Mouse (Mus musculus) urinary bladder, postnatal 4 days (tissue): Measurements from ENCODE around the gene Mbnl2.
A peak's percentile ranks its signal among the peaks of the same experiment; 100 is the strongest.

Experiments
- DNase-seq, 2 experiments: peaks; one replicate each; pipeline ENCODE4 v3.0.0; 2021 to 2022; ENCODE audit warnings: low spot score in 2 of 2

Mbnl2 gene

DNA sequence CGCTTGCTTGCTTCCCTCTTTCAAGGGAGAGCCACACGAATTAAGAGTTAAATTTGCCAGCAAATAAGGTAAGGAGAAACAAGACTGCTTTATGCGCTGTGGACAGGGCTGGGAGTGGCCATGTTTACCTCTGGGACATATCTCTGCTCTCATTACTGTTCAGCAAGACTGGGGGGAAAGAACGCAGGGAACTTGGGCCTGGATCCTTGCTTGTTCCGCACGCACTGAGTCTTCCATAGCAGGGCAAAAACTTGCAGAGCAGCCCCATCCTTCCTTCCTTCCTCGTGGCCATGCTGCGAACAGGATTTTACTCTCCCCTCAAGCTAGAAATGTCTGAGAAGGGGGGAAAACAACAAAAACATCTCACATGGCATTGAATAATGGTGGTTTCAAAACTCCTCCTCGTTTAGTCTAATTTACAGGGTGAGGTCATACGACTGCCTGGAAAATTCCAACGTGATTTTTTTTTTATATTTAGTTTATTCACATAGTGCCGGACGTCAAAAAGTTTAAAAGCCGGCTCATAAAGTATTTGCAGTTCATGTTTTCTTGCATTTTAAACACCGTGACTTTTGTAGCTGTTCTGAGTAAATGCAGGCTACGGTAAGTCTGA lies 21.8 kb downstream of the Mbnl2 start:
- DNase-seq = no peak

DNA sequence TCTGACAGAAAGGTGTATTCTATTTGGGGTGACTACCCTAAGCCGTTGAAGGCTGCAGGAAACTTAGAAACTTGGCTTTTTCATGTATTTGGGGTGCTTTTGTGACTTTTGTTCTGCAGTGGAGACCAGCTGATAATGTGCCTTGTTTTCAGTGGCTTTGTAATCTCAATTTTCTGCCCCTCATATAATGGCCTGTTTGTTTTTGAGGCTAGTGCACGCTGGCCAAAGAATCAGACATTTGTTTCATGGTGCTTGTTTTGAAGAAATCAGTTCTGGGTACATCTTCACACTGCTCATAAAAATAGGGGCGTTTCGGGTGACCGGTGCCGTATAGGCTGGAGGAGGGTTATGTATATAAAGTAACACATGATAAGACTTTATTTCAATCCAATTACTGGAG lies 22.4 kb downstream of the Mbnl2 start:
- DNase-seq = no peak

DNA sequence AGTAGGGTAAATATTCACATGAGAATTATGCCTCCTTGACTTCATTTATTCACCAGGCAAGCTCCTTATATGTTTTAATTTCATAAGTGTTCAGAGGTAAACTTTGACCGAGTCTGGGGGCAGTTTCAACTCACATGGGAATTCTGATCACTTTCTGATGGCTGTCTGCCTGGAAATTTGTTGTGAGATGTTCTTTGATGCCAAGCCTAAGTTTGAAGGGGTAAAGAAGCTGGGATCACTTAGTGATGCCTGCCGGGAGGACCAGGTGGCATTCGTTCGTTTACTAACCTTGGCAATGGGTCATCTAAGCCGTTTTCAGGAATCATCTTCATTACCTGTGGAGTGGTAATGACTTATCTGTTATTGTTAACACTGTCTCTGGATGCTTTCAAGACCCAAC lies 23.0 kb downstream of the Mbnl2 start:
- no peak for DNase-seq

DNA sequence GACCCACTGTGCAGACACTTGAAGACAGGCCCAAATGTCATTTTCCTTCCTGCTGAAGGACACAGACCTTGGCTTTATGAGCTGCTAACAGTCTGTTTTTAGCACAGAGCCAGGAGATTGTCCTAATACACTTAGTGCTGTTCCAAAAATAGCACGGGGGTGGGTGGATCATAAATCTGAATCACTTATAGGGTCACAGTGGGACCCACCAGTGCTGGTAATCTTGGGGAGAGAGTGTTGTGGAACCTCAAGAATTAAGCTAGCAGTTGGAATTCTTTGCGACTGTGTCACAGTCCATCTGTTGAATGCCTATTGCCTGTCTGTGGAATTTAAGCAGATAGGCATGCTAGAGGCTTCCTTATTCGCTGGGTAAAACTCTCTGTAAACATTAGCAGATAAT lies 24.2 kb downstream of the Mbnl2 start:
- DNase-seq = no peak

DNA sequence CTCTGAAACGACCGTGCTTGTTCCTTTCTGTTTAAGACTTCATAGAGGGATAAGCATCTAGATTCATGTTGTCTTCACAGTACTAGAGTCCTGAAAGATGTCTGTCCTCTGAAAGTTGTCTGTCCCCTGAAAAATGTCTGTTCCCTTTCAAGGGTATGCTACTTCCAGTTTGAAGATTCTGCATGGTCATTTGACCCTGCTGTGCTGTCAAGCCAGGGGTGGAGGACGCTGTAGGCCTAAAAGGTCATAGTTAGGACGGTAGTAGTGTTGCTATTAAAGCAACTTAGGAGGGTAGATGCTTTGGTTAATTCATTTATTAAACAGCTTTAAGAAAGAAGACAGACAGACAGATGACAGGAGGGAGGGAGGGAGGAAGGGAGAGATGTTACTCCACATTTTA lies 24.7 kb downstream of the Mbnl2 start:
- no peak for DNase-seq

DNA sequence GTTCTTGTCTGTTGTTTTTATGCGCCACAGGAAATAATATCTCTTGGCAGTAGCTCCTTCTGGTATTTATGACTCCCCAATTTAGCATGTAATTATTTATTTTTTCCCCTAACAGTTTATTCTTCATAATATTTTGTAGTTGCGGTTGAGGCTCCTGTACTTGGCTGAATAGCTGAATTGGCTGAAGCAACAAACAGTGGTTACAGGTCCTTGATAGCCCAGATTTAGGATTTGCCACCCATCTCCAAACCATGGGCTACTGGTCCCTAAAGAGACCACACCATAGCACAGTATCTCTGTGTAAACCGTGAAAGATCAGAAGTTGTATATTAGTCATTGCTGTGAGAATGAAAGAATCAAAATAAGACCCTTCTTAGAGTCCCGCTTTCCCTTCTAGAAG lies 25.3 kb downstream of the Mbnl2 start:
- DNase-seq = no peak

DNA sequence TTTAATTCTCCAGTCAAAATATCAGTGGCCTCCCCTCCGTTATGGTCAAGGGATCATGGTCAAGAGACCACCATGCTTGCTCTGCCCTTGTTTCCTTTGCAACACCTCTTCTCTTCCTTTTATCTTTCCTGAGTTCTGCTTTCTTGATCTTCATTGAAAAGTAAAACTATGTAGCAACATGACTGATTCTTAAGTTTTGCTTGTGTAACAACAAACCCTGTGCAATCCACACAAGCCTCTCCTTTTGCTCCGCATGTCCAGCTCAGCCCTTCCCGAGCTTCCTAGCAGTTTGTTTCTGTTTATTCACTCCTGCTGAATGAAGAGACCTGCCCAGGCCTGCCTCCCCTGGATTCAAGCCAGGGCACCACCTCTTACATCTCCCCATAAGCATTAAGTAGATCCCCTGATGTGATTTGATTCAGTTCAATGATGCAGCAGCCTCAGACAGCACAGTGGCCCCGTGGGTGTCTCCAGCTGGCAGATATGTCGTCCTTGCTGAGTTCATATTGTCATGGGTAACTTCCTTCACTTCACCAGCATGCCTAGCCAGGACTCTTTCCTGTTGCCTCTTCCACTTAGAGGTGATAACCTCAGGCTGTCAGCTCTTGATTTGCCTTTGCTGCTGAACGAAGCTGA lies 27.6 kb downstream of the Mbnl2 start:
- DNase-seq = no peak

DNA sequence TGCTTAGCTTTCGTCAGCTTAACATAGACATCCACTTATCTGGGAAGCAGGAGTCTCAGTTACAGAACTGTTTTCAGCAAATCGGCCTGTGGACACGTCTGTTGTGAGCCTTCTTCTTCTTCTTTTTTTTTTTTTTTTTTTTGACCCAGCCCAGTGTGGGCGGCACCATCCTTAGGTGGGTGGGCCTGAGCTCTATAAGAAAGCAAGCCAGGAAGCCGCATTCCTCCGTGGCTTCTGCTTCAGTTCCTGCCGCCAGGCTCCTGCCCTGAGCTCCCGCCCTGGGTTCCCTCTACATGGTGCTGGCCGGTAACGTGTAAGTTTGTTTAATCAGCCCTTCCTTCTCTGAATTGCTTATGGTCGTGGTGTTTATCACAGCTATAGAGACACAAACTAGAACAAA lies 30.8 kb downstream of the Mbnl2 start:
- no peak for DNase-seq

DNA sequence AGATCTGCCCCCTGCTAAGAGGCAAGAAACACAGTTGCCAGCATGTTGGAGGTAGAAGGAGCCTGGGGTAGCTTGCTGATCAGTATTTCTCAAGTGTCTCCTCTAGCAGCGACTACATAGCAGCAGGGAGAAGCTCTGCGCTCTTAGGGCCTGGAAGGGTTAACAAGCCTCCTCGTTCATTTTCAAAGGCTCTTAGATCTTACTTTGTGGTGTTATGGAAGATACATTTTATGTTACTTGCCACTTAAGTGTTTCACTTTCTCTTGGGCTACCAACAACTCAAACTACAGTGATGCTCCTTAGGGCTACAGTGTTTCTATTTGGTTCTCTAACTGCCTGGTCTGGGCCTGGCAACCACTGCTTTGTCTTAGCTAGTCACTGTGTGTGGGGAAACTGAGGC lies 31.9 kb downstream of the Mbnl2 start:
- no peak for DNase-seq

DNA sequence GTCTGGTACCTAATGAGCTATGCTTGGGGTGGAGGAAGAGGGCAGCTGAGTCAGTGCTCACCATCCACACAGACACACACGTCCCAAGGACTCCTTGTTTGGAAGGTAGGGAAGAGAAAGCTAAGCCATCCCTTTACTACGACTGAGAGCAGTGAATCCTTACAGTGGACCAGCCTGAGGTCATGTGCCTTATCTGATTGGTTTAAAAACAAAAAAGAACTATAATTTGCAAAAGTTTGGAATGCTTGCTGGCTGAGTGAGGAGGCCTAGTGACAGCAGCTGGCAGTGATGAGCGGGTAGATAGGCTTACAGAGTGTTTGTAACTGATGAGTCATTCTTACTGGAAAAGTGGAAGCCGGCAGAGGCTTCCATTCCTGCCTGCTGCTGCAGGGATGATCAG lies 32.5 kb downstream of the Mbnl2 start:
- no peak for DNase-seq

DNA sequence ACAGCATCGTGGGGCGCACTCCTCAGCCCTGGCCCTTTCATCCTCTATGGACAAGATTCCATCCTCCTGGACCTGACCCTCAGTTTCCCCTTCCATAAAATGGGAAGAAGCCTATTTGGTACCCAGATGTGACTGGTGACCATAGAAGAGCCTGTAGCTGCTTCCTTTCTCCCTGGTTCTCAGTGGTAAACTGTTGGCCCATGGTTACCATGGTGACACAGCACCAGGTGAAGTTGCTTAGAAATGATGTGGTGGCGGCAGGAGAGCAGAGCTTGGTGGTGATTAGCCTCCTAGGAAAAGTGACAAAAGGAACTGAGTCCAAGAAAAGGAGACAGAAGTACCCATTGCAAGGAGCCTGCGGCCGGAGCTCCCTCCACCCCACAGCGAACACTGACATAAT lies 34.2 kb downstream of the Mbnl2 start:
- DNase-seq = no peak

DNA sequence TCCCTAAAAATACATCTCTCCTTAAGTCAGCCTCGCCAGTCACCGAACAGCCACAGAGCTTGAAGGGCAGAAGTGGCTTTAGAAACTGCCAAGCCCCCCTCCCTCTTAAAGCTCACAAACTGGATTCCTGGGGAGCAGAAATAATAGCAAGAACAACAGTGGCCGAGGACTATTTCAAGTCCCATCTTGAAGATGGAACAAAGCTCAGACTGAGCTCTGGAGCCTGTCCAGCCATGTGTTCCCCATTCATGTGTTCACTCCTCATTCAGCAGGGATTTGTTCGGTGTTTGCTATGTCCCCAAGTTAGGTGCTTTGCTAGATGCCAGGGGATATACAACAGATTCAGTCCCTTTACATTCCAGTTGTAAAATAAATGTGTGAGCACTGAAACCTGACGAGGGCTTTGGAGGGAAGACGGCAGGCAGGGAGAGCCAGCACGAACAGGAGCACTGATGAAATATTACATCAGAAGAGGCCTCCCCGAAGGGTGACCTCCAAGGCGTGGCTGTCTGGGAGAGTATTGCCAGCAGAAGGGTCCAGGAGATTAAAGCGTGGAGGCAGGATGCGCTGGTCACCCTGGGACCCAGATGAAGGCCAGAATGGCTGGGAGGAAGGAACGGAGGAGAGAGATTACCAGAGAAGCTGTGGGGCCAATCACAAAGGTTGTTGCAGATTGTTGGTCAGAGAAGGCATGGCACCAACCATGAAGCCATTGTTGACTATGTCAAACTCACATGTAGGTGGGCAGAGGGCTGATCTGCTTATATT lies 36.0 kb downstream of the Mbnl2 start:
- no peak for DNase-seq

DNA sequence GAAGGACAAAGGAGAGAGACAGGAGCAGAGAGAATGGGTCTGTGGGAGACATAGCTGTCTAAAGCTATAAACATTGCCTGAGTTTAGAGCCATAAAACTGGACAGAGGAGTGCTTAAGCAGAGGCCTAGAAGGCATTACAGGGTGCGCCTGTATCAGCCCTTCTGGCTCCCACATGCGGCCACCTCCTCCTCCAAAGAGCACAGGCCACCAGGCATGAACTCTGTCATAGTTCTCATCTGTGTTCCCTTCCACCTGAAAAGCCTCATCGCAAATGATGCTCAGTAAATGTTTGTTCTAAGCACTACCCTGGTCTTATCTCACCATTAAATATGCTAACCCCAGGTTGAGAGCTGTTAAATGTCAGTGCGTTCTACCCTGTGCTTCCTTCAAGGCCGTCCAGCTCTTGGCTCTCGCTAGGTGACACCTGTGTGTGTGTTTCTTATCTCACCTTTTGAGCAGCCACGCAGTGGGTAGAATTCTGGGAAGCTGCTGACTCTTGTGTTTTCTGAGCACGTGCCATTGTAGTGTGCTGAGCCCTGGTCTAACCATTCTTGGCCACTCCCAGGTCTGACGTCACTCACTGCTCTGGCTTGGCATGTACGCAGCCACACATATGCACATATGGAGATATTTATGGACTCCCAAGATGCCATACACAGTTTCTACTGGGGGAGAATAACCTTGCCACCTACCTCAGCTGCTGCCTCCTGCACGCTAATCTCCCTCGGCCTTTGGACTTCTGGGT lies 37.4 kb downstream of the Mbnl2 start:
- no peak for DNase-seq

DNA sequence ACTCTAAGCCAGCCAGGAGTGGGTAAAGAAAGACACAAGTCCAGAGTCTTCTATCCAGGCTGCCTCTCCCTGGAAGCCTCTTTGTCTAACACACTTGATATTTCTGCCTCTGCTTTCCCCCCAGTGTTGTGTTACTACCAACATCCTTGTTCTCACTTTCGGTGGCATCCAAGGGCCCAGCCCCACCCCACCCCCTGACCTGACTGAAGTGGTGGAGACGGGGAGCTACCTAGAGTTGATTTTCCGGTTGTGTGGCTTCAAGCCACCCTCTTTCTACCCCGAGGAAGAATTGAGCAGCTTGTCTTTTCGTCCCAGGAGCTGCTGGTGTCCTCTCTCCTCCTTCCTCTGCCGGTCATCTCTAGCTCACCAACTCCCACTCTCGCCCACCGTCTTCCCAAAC lies 38.0 kb downstream of the Mbnl2 start:
- DNase-seq = no peak

DNA sequence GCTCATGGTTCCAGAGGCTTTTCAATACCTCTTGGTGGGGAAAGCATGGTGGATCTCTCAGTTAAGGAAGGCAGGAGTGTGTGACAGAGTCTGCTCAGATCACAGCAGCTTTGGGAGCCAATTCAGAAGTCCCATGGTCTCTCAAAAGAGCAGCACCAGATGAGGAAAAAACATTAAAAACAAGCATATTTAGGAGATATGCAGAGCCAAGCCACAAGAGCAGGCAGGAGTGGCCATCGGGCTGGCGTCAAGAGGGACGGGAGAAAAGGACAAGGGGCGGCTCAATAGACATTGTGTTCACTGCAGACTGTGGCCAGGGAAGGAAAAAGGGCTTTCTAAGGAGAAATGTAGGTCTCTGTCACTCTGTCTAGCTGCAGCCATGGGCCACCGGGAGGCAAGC lies 40.3 kb downstream of the Mbnl2 start:
- no peak for DNase-seq

DNA sequence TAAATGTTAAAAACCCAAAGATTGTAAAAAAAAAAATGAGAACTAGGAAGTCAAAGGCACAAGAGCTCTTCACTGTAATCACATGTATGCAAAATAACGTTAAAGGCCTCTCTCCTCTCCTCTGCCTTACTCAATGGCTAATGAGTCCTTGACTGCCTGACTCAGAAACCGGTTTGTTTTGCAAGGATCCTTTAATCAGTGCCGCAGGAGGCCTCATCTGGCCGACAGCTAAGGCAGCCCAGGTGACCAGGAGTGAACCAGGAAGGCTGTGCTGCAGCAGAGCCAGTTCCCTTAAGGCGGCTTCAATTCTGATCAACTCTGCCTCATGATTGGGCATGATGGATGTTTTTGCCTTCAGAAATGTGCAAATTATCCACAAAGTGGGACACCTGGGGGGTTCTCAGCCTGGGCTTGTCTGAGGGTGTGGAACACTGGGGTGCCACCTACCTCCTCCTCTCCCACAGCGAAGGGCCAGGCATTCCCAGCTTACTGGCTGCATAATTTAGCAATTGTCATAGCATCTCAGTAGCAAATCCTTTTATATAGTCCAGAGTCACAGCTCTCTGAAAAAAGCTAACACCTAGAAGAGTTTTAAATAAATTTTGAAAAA lies 43.0 kb downstream of the Mbnl2 start:
- peak in 1 of 2 experiments; percentile 58 for DNase-seq

DNA sequence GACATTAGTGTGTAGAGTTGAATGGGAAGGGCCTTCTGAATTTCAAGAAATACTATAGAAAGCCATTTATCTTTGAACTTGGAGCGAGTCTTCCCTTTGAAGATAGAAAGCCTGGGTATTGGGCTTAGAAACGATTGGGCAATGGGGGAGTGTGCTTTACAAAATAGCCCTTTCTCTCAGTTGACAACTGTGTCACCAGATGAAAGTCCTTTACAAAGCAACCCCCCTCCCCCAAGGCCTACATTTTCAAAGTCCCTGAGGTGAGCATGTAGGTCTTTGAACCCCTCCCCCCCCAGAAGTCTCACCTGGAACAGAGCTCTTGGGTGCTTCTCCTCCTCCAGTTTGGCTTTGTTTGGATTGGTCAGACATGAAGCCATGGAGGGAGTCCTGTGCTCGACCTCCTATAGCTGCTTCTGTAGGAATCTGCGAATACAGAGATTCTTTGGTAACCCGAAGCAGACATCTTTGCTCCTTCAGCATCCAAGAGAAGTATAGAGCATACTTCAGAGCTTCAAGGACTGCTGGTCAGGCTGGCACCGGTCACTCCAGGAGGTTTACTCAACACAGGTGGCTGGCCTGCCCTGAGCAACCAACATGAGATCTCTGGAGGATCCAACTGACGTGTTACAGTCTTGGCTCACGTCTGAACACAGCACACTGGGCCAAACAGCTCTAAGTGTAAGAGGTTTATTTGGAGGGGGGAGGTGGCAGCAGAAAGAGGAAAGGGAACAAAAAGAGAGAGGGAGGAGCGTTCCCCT lies 43.7 kb downstream of the Mbnl2 start:
- DNase-seq = peak in 1 of 2 experiments; percentile 7

DNA sequence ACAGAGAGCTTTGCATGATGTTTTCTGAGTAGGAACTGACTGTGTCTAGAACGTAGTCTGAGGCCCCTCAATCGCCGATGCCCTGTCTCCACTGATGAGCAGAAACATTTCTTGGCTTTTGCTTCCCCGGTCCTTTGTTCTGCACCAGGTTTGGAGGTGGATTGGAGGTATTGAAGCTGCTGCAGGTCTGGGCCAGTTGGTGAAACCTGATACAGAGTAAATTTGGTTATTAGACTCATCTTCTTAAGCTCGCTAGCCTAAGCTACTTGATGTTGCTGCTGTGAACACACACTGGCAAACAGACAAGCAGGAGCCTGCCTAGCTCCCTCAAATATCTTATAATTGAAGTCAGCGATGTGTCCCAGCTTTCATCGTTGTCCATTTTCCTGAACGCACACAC lies 46.6 kb downstream of the Mbnl2 start:
- DNase-seq = no peak

DNA sequence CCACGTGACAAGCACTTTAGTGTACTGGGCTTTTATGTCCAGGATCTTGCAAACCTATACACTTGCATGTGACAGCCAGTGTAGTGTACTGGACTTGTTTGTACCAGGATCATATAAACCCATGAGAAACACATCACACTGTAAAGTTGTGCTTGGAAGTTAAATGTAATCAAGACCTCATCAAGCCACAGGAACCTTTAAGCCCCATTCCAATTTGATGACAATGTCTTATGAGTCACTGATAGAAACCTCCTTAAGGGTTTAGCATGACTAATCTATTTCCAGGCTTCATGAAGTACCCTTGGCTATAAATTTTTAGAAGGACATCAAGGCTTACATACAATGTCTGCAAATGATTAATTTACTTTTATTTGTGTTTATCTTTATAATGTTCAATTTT lies 47.6 kb downstream of the Mbnl2 start:
- no peak for DNase-seq

DNA sequence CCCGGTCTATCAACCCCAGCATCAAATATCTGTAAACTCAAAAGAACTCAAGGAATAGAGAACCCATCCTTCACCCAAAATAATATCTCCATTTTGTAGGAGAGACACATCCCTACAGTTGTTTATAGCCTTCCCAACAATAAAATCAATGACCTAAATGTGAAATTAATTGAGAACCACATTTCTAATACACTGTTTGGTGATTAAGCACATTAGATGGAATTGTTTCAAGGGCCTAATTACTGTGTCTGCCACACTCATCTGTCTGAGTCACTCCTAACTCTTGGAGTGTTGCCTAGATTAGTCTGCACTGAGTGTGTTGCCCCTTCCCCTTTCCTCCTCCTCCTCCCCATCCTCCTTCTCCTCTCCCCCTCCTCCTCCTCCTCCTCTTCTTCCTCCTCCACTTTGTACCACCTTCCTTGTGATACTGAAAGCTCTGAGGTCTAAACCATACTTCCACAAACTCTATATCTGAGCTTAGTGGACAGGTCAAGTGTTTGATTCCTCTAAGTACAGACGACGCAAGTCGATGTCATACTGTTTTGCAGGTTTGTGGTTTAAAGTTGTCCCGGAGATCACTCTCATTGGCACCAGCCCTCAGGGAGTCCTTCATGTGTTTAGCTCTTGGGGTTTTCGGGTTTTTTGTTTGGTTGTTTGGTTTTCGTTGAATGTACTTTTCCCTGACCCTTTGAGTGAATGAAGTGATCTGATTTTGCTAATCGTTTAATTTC lies 48.8 kb downstream of the Mbnl2 start:
- DNase-seq = peak in 1 of 2 experiments; percentile 10
